Mouse (Mus musculus) heart, embryonic 11.5 days (tissue): ENCODE measurements around the gene Vmn2r98. TPM values are rescaled to one million over a fixed set of nuclear protein-coding genes. Genes with fewer than 3 reads are reported as not detected.
"Not testable (repeated sequence)": the region's sequence is repeated elsewhere in the genome, so short reads cannot be mapped to it uniquely, and the experiment has no call there.

Experiments used
- ATAC-seq: fragments of 200-750 bp; cut with Nextera tagmentation; replicated peaks from 2 replicates; pipeline ENCODE4 v1.8.0; 2017; ENCODE audit warnings: moderate library complexity; ENCODE audit not compliant: insufficient number of reproducible peaks, low FRiP score, low TSS enrichment
- H3K27ac ChIP-seq: fragments of 300-500 bp; sonication (generic); 2 replicates; pipeline ENCODE4 v1.5.1; 2014; ENCODE audit warnings: mild to moderate bottlenecking, low read depth, low read length
- H3K27me3 ChIP-seq: fragments of 300-500 bp; sonication (generic); 2 replicates; pipeline ENCODE4 v1.6.1; 2014; ENCODE audit warnings: mild to moderate bottlenecking, low read length, mixed read lengths; ENCODE audit not compliant: control insufficient read depth, insufficient read depth
- H3K36me3 ChIP-seq: fragments of 300-500 bp; sonication (generic); 2 replicates; pipeline ENCODE4 v1.6.1; 2014; ENCODE audit warnings: mild to moderate bottlenecking, low read length, moderate library complexity, mixed read lengths; ENCODE audit not compliant: control insufficient read depth, insufficient read depth
- H3K4me1 ChIP-seq: fragments of 300-500 bp; sonication (generic); 2 replicates; pipeline ENCODE4 v1.6.1; 2014; ENCODE audit warnings: low read length; ENCODE audit not compliant: control insufficient read depth, insufficient read depth
- H3K4me2 ChIP-seq: fragments of 300-500 bp; sonication (generic); 2 replicates; pipeline ENCODE4 v1.6.1; 2014; ENCODE audit warnings: mild to moderate bottlenecking, moderate library complexity
- H3K4me3 ChIP-seq: fragments of 300-500 bp; sonication (generic); 2 replicates; pipeline ENCODE4 v1.5.1; 2014; ENCODE audit warnings: low read depth, low read length
- H3K9ac ChIP-seq: fragments of 300-500 bp; sonication (generic); 2 replicates; pipeline ENCODE4 v1.6.1; 2014; ENCODE audit warnings: mild to moderate bottlenecking, low read depth, low read length, moderate library complexity
- H3K9me3 ChIP-seq: fragments of 300-500 bp; sonication (generic); replicated peaks from 2 replicates; pipeline ENCODE4 v1.6.1; 2016; ENCODE audit warnings: low read length; ENCODE audit not compliant: control insufficient read depth
- WGBS: fragments of 180-500 bp; shearing (Covaris S2); extraction: QIAGEN DNeasy Blood & Tissue Kit; methylation state at CpG from one replicate; pipeline ENCODE4 v1.1.7; 2014; ENCODE audit not compliant: insufficient replicate concordance; 5-methylcytosine and 5-hydroxymethylcytosine counted together
- polyA plus RNA-seq: library from polyadenylated mRNA; unstranded; fragments of >200 nt; fragmentation: Nextera tagmentation; extraction: Ambion mirVana; gene quantifications from 2 replicates; pipeline ENCODE4 v1.2.1, GENCODE M21; 2014

Gene Vmn2r98
- not detected in 2 replicates for polyA plus RNA-seq

DNA sequence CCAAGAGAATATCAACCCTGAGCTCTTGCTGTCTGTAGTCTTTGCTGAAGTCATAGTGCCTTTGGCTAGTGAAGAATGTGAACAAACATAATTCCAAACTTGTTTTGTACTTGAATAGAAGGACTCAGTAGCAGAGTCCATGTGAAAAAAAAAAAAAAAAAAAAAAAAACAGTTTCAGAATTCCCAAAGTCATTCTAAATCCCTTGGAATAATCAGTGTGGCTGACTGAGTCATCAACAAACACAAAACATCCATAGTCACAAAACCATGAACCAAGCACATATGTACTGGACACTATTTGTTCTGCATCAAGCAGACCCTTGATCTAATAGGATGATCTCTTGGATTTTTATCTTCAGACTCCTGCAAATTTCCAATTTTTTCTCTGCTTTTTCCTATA, at the start of gene Vmn2r98:
Gene Vmn2r98, plus strand, starts transcription at position 301 of the 400 bp plus-strand sequence.
- H3K4me1 ChIP-seq, H3K4me2 ChIP-seq, H3K36me3 ChIP-seq, H3K4me3 ChIP-seq, ATAC-seq, H3K9me3 ChIP-seq, H3K27ac ChIP-seq, H3K9ac ChIP-seq, H3K27me3 ChIP-seq: not testable (repeated sequence)

DNA sequence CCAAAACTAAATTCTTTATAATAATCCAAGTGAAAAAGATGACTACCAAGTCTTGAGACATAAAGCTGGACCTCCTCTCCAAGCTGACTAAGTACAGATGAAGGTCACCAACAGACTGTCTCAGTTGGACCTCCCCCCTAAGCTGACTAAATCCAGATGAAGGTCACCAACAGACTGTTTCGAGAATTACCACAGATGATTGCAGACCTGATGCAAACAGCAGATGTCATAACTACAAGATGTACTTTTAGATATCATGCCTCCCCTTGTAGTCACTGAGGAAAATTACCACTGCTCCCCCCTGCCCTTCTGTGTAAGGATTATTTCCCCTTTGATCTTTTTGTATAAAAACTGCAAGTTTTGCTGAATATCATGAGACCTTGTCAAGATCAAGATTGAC, 21.8 kb upstream of the Vmn2r98 start:
- not testable (repeated sequence) for H3K27me3 ChIP-seq, ATAC-seq, H3K9ac ChIP-seq, H3K4me3 ChIP-seq, H3K4me2 ChIP-seq, H3K36me3 ChIP-seq, H3K9me3 ChIP-seq, H3K4me1 ChIP-seq, H3K27ac ChIP-seq
- WGBS, result 66% methylated on average over 1 of the region's 1 CpGs

- Histone ChIP-seq H3K9me3 (peaks cover 4% of the 10 kb centered on the region), H3K4me3 (no peak overlapping the region), H3K4me2 (no peak overlapping the region), H3K27ac (no peak overlapping the region), H3K9ac (no peak overlapping the region), H3K4me1 (no peaks in the 10 kb centered on the region), H3K27me3 (no peaks in the 10 kb centered on the region), H3K36me3 (no peaks in the 10 kb centered on the region)
- WGBS, result 48% methylated on average over 2 of the region's 2 CpGs
- no peak for ATAC-seq
Observed at GRCm38 (mm10) chr17:19031962-19032361, 21.3 kb upstream of the Vmn2r98 start.

GRCm38 (mm10) chr17:19032721-19033120, 20.5 kb upstream of the Vmn2r98 start:
- Histone ChIP-seq H3K27ac (no peak overlapping the region), H3K36me3 (no peaks in the 10 kb centered on the region), H3K9me3 (peaks cover 6% of the 10 kb centered on the region), H3K9ac (no peak overlapping the region), H3K4me1 (no peaks in the 10 kb centered on the region), H3K4me3 (no peak overlapping the region), H3K27me3 (no peaks in the 10 kb centered on the region), H3K4me2 (no peak overlapping the region)
- no peak for ATAC-seq
- 56% methylated on average over 3 of the region's 3 CpGs for WGBS

Other genes starting within 250 kb of the Vmn2r98 start
- not detected in 2 replicates for gene Vmn2r97, start 139.2 kb upstream of the Vmn2r98 start, polyA plus RNA-seq